Mouse (Mus musculus): Measurements from ENCODE around the gene Ttc28.
"Not testable (repeated sequence)": the region's sequence is repeated elsewhere in the genome, so short reads cannot be mapped to it uniquely, and the experiment has no call there.

The Ttc28 gene

GRCm38 (mm10) chr5:111228302-111229040 lies 348.9 kb downstream of the Ttc28 start:
- no peak for DNase-seq (ENCODE audit: extremely low read depth, low read depth, low spot score)

- DNase-seq (ENCODE audit: extremely low read depth, low read depth, low spot score): no peak
Observed at GRCm38 (mm10) chr5:111229041-111229394, 349.4 kb downstream of the Ttc28 start.

- DNase-seq (ENCODE audit: extremely low read depth, low read depth, low spot score): no peak
Observed at GRCm38 (mm10) chr5:111229671-111230070, 350.1 kb downstream of the Ttc28 start.

GRCm38 (mm10) chr5:111231044-111231443 lies 351.4 kb downstream of the Ttc28 start:
- DNase-seq (ENCODE audit: extremely low read depth, low read depth, low spot score): no peak

GRCm38 (mm10) chr5:111231769-111232168 lies 352.2 kb downstream of the Ttc28 start:
- no peak for DNase-seq (ENCODE audit: extremely low read depth, low read depth, low spot score)

- DNase-seq (ENCODE audit: extremely low read depth, low read depth, low spot score): no peak
Observed at GRCm38 (mm10) chr5:111233022-111233709, 353.6 kb downstream of the Ttc28 start.

GRCm38 (mm10) chr5:111235131-111235530 lies 355.5 kb downstream of the Ttc28 start:
- DNase-seq (ENCODE audit: extremely low read depth, low read depth, low spot score): no peak

- DNase-seq (ENCODE audit: extremely low read depth, low read depth, low spot score): no peak
Observed at GRCm38 (mm10) chr5:111237176-111237636, 357.6 kb downstream of the Ttc28 start.

GRCm38 (mm10) chr5:111239223-111239622 lies 359.6 kb downstream of the Ttc28 start:
- no peak for DNase-seq (ENCODE audit: extremely low read depth, low read depth, low spot score)

GRCm38 (mm10) chr5:111243447-111244040 lies 363.9 kb downstream of the Ttc28 start:
- DNase-seq (ENCODE audit: extremely low read depth, low read depth, low spot score): no peak

GRCm38 (mm10) chr5:111244061-111244460 lies 364.5 kb downstream of the Ttc28 start:
- no peak for DNase-seq (ENCODE audit: extremely low read depth, low read depth, low spot score)

- DNase-seq (ENCODE audit: extremely low read depth, low read depth, low spot score): no peak
Observed at GRCm38 (mm10) chr5:111247571-111248265, 368.1 kb downstream of the Ttc28 start.

- no peak for DNase-seq (ENCODE audit: extremely low read depth, low read depth, low spot score)
Observed at GRCm38 (mm10) chr5:111252147-111252546, 372.5 kb downstream of the Ttc28 start.

- DNase-seq (ENCODE audit: extremely low read depth, low read depth, low spot score): no peak
Observed at GRCm38 (mm10) chr5:111254362-111254761, 374.8 kb downstream of the Ttc28 start.

- DNase-seq (ENCODE audit: extremely low read depth, low read depth, low spot score): no peak
Observed at GRCm38 (mm10) chr5:111254781-111255180, 375.2 kb downstream of the Ttc28 start.

GRCm38 (mm10) chr5:111256181-111256580 lies 376.6 kb downstream of the Ttc28 start:
- DNase-seq (ENCODE audit: extremely low read depth, low read depth, low spot score): no peak

- no peak for DNase-seq (ENCODE audit: extremely low read depth, low read depth, low spot score)
Observed at GRCm38 (mm10) chr5:111257127-111257526, 377.5 kb downstream of the Ttc28 start.

GRCm38 (mm10) chr5:111261162-111261561 lies 381.6 kb downstream of the Ttc28 start:
- not testable (repeated sequence) for DNase-seq (ENCODE audit: extremely low read depth, low read depth, low spot score)

- DNase-seq (ENCODE audit: extremely low read depth, low read depth, low spot score): no peak
Observed at GRCm38 (mm10) chr5:111261733-111262573, 382.4 kb downstream of the Ttc28 start.

- DNase-seq (ENCODE audit: extremely low read depth, low read depth, low spot score): no peak
Observed at GRCm38 (mm10) chr5:111262574-111263239, 383.1 kb downstream of the Ttc28 start.

Measured in fat pad, adult 2 months (tissue).